Mouse (Mus musculus) thymus, postnatal 0 days (tissue): Measurements from ENCODE around the gene Plcb4. TPM values are rescaled to one million over a fixed set of nuclear protein-coding genes. Genes with fewer than 3 reads are reported as not detected.

Source experiments
- DNase-seq: peaks from one replicate; pipeline ENCODE4 v3.0.0-alpha.2; 2015; ENCODE audit warnings: low spot score
- polyA plus RNA-seq: library from polyadenylated mRNA; unstranded; fragments of >200 nt; fragmentation: Nextera tagmentation; extraction: Ambion mirVana; gene quantifications from 2 replicates; pipeline ENCODE4 v1.2.1, GENCODE M21; 2015

Gene Plcb4
- polyA plus RNA-seq, 1 experiment from 2014 or later: 7.2 TPM

GRCm38 (mm10) chr2:135854059-135854458, 195.2 kb downstream of the Plcb4 start:
- no peak for DNase-seq

- no peak for DNase-seq
Measured at GRCm38 (mm10) chr2:135855890-135856490, 197.2 kb downstream of the Plcb4 start.

- DNase-seq: no peak
Measured at GRCm38 (mm10) chr2:135856826-135857225, 198.0 kb downstream of the Plcb4 start.

- DNase-seq: no peak
Measured at GRCm38 (mm10) chr2:135861531-135862488, 203.0 kb downstream of the Plcb4 start.

GRCm38 (mm10) chr2:135862489-135863390, 203.9 kb downstream of the Plcb4 start:
- no peak for DNase-seq

- DNase-seq: no peak
Measured at GRCm38 (mm10) chr2:135863391-135864076, 204.7 kb downstream of the Plcb4 start.

GRCm38 (mm10) chr2:135866421-135866820, 207.6 kb downstream of the Plcb4 start:
- DNase-seq: no peak

GRCm38 (mm10) chr2:135866838-135867237, 208.0 kb downstream of the Plcb4 start:
- DNase-seq: no peak

GRCm38 (mm10) chr2:135869637-135870036, 210.8 kb downstream of the Plcb4 start:
- no peak for DNase-seq

GRCm38 (mm10) chr2:135873146-135873545, 214.3 kb downstream of the Plcb4 start:
- DNase-seq: no peak

- DNase-seq: no peak
Measured at GRCm38 (mm10) chr2:135873761-135874160, 214.9 kb downstream of the Plcb4 start.

GRCm38 (mm10) chr2:135875549-135875948, 216.7 kb downstream of the Plcb4 start:
- no peak for DNase-seq

- DNase-seq: no peak
Measured at GRCm38 (mm10) chr2:135879356-135879755, 220.5 kb downstream of the Plcb4 start.

- no peak for DNase-seq
Measured at GRCm38 (mm10) chr2:135880269-135880760, 221.5 kb downstream of the Plcb4 start.

GRCm38 (mm10) chr2:135883359-135883758, 224.5 kb downstream of the Plcb4 start:
- DNase-seq: no peak

GRCm38 (mm10) chr2:135884534-135885180, 225.8 kb downstream of the Plcb4 start:
- no peak for DNase-seq

GRCm38 (mm10) chr2:135885607-135886006, 226.8 kb downstream of the Plcb4 start:
- DNase-seq: no peak

- DNase-seq: no peak
Measured at GRCm38 (mm10) chr2:135886081-135886679, 227.4 kb downstream of the Plcb4 start.

- DNase-seq: no peak
Measured at GRCm38 (mm10) chr2:135887805-135888204, 229.0 kb downstream of the Plcb4 start.

GRCm38 (mm10) chr2:135888206-135888605, 229.4 kb downstream of the Plcb4 start:
- no peak for DNase-seq
